Mouse (Mus musculus): Measurements from ENCODE around the gene Prrt2. TPM values are rescaled to one million over a fixed set of nuclear protein-coding genes. Genes with fewer than 3 reads are reported as not detected.

The Prrt2 gene
- total and polyA plus RNA-seq, 2 experiments from 2014 or later = 109 to 155 TPM

DNA sequence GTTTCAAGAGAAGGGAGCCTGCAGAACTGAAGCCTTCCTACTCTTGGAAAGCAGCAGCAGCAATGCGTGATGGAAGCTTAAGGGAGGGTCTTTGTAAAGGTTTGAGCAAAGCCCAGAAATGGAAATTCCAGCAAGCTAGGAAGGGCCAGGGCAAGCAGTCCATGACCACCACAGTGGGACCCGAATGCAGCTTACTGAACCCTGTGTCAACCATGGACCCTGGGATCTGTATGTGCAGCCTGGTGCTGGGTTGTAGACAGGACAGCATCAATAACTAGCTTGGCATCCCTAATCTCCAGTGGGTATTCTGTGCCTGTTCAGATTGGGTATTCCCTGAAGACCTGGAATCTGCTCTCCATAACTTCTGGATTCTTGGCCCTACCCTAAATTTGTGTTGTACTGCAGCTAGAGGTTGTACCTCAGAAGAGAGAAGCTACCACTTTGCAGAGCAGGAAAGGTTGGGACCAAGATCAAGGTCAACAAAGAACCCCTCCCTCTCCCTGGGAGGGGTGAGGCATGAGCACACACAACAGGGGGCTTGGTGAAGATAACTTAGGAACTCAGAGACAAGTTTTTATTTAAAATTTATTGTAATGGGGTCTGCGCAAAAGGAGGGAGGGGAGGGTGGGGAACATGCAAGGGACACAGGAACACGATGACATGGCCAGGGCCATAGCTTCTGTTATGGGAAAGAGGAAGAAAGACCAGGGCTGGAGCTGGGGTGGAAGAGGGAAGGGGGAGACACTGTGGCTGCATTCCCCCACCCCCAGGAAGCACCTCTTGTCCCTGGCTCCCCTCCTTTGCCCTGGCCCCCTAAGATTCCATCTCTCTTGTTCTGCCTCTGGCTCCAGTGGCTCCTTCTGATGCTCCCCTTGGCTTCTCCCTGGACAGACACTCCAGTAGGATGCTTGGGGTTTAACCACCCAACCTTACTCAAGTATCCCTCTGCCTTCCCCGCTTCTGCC lies 834 bp upstream of the Prrt2 start:
- H3K4me3 ChIP-seq (ENCODE audit: low read depth, low read length) = peak overlapping the region; percentile 63
- H3K4me1 ChIP-seq (ENCODE audit: insufficient read depth, low read length) = peaks cover 42% of the 10 kb centered on the region
- H3K4me2 ChIP-seq (ENCODE audit: low read depth, low read length, poor library complexity, severe bottlenecking) = peak overlapping the region; percentile 71
- peaks cover 15% of the 10 kb centered on the region for H3K36me3 ChIP-seq (ENCODE audit: insufficient read depth, low read length)
- H3K27ac ChIP-seq (ENCODE audit: low read depth, low read length) = peak overlapping the region; percentile 82
- H3K9me3 ChIP-seq (ENCODE audit: low read length) = no peaks in the 10 kb centered on the region
- ATAC-seq (ENCODE audit: low FRiP score) = no peak
- peak overlapping the region; percentile 79; the same call in 1 of the 2 replicates for H3K9ac ChIP-seq (replicated peaks; ENCODE audit: low read length, poor library complexity, severe bottlenecking)
- 37% methylated on average over 5 of the region's 5 CpGs for WGBS
- peak; percentile 37 for DNase-seq (ENCODE audit: low spot score)
- TF ChIP-seq CTCF (IDR thresholded peaks at IDR 0.05) = no peak
- H3K27me3 ChIP-seq (ENCODE audit: insufficient read depth, low read length) = no peaks in the 10 kb centered on the region

DNA sequence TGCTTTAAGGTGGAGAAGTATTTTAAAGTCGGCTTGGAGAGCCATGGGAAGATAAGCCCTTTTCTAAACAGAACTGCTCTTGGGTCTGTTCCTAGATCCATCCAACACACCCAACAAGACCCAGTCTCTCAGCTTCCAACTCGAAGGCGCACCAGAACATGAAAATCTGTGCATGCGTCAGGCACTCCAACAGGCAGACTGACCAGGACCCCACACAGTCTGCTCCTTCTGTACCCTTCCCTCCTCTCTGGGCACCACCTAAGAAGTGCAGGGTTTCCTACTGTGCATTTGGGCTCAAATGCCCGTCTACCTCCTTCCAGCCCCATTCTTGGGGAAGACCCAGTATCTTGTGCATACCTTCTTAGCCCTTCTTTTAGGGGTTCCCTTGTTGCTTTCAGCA lies 520 bp downstream of the Prrt2 start:
- no peak for DNase-seq (ENCODE audit: low spot score)
- Histone ChIP-seq H3K4me3 (ENCODE audit: low read depth, low read length) (peak overlapping the region; percentile 63), H3K36me3 (ENCODE audit: insufficient read depth, low read length) (peaks cover 16% of the 10 kb centered on the region), H3K9ac (replicated peaks; ENCODE audit: low read length, poor library complexity, severe bottlenecking) (peak overlapping the region; percentile 79), H3K27me3 (ENCODE audit: insufficient read depth, low read length) (no peaks in the 10 kb centered on the region), H3K4me2 (ENCODE audit: low read depth, low read length, poor library complexity, severe bottlenecking) (peak overlapping the region; percentile 71), H3K27ac (ENCODE audit: low read depth, low read length) (peak overlapping the region; percentile 82), H3K4me1 (ENCODE audit: insufficient read depth, low read length) (peaks cover 48% of the 10 kb centered on the region), H3K9me3 (ENCODE audit: low read length) (no peaks in the 10 kb centered on the region)
- WGBS = 12% methylated on average over 5 of the region's 5 CpGs
- no peak for TF ChIP-seq CTCF (IDR thresholded peaks at IDR 0.05)
- no peak for ATAC-seq (ENCODE audit: low FRiP score)

- no peak for TF ChIP-seq CTCF (IDR thresholded peaks at IDR 0.05)
- WGBS = 54% methylated on average over 3 of the region's 3 CpGs
Measured at GRCm38 (mm10) chr7:127020031-127020430, 980 bp downstream of the Prrt2 start.

DNA sequence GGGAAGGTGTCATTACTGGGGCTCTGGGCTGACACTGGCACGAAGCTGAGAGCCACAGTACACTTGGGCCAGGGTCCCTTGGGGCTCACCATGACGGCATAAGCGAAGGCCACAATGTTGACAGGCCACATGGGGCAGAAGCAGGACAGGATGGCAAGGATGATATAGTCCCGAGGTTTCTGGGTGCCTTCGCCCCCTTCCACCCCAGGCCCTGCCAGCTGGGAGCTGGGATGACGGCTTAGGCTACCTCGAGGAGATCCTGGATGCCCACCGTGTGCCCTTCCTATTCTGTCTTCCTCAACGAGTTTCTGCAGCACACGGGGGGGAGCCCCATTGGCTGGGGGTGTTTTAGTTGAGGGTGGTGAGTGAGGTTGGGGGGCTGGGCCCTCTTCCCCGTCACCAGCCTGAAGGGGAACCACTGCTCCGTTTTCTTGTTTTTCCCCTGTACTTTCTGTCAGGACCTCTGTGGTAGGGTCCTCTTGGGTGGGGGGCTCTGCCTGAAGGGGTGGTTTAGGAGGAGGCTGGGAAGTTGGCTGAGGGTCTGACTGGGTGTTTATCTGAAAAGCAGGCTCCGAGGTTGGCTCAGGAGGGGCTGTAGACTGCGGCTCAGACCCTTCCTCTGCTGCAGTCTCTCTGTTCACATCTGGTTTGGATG lies 1.6 kb downstream of the Prrt2 start:
- no peak for TF ChIP-seq CTCF (IDR thresholded peaks at IDR 0.05)
- no peaks in the 10 kb centered on the region for H3K9me3 ChIP-seq (ENCODE audit: low read length)
- peaks cover 46% of the 10 kb centered on the region for H3K4me1 ChIP-seq (ENCODE audit: insufficient read depth, low read length)
- DNase-seq (ENCODE audit: low spot score) = no peak
- H3K4me2 ChIP-seq (ENCODE audit: low read depth, low read length, poor library complexity, severe bottlenecking) = peak overlapping the region; percentile 71
- peak overlapping the region; percentile 79 for H3K9ac ChIP-seq (replicated peaks; ENCODE audit: low read length, poor library complexity, severe bottlenecking)
- no peak for ATAC-seq (ENCODE audit: low FRiP score)
- H3K4me3 ChIP-seq (ENCODE audit: low read depth, low read length) = peak overlapping the region; percentile 63
- peaks cover 21% of the 10 kb centered on the region for H3K36me3 ChIP-seq (ENCODE audit: insufficient read depth, low read length)
- H3K27ac ChIP-seq (ENCODE audit: low read depth, low read length) = 0 out of 2 replicates have a peak overlapping the region, but pooled peaks have one; percentile 82
- no peaks in the 10 kb centered on the region for H3K27me3 ChIP-seq (ENCODE audit: insufficient read depth, low read length)
- WGBS = 74% methylated on average over 14 of the region's 14 CpGs

More at GRCm38 (mm10) chr7:127020031-127020430, 980 bp downstream of the Prrt2 start:
- Histone ChIP-seq H3K36me3 (ENCODE audit: insufficient read depth, low read length) (peaks cover 19% of the 10 kb centered on the region), H3K4me3 (ENCODE audit: low read depth, low read length) (peak overlapping the region; percentile 63), H3K27ac (ENCODE audit: low read depth, low read length) (peak overlapping the region; percentile 82), H3K9me3 (ENCODE audit: low read length) (no peaks in the 10 kb centered on the region), H3K27me3 (ENCODE audit: insufficient read depth, low read length) (no peaks in the 10 kb centered on the region), H3K4me2 (ENCODE audit: low read depth, low read length, poor library complexity, severe bottlenecking) (peak overlapping the region; percentile 71), H3K9ac (replicated peaks; ENCODE audit: low read length, poor library complexity, severe bottlenecking) (peak overlapping the region; percentile 79), H3K4me1 (ENCODE audit: insufficient read depth, low read length) (peaks cover 50% of the 10 kb centered on the region)
- ATAC-seq (ENCODE audit: low FRiP score) = no peak
- no peak for DNase-seq (ENCODE audit: low spot score)

- ATAC-seq (ENCODE audit: low FRiP score) = no peak
- no peaks in the 10 kb centered on the region for H3K9me3 ChIP-seq (ENCODE audit: low read length)
- H3K27ac ChIP-seq (ENCODE audit: low read depth, low read length) = peak overlapping the region; percentile 27
- WGBS = 85% methylated on average over 15 of the region's 15 CpGs
- DNase-seq (ENCODE audit: low spot score) = no peak
- H3K4me2 ChIP-seq (ENCODE audit: low read depth, low read length, poor library complexity, severe bottlenecking) = peak overlapping the region; percentile 71
- peaks cover 26% of the 10 kb centered on the region for H3K36me3 ChIP-seq (ENCODE audit: insufficient read depth, low read length)
- H3K4me3 ChIP-seq (ENCODE audit: low read depth, low read length) = no peak overlapping the region
- no peak for TF ChIP-seq CTCF (IDR thresholded peaks at IDR 0.05)
- peak overlapping the region; percentile 79 for H3K9ac ChIP-seq (replicated peaks; ENCODE audit: low read length, poor library complexity, severe bottlenecking)
- H3K27me3 ChIP-seq (ENCODE audit: insufficient read depth, low read length) = no peaks in the 10 kb centered on the region
- H3K4me1 ChIP-seq (ENCODE audit: insufficient read depth, low read length) = peaks cover 41% of the 10 kb centered on the region
Measured at GRCm38 (mm10) chr7:127018416-127019305, 2.4 kb downstream of the Prrt2 start.

Data from midbrain, postnatal 0 days (tissue).